Mouse (Mus musculus): ENCODE data around the gene Dock1.

The Dock1 gene

DNA sequence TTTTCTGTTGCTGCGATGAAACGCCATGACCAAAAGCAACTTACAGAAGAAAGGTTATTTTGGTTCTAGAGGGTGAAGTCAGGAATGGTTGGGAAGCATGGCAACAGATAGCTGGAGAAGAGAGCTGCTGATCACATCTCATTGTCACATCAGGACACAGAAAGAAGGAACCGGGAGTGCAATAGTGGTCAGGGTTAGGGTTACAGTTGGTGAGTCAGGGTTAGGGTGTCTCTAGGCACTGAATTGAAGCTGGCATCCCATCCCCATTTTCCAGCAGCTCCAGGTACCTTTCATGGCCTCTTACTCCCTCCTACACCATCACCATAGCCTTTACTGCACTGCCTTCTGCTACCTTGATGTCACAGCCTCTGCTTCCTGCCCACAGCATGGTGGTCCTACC is 523.7 kb downstream of the Dock1 start:
- no peak for DNase-seq

DNA sequence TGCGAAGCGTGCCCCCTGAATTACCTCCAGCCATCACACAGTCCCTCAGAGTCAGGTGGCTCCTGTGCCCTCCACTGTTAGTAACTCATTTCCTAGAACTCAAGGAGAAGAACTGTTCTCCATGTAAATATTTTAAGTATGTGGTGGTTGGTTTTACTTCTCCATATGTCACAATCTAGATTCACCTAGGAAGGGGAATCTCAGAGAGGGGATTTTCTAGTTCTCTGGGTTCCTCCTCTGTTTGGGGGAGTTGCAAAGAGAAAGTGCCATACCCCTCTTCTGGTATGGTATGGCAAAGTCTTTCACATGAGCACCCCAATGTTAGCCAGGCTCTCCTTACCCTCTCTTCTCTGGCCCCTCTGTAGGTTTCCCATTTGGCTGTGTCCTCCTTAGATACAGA is 525.2 kb downstream of the Dock1 start:
- no peak for DNase-seq

DNA sequence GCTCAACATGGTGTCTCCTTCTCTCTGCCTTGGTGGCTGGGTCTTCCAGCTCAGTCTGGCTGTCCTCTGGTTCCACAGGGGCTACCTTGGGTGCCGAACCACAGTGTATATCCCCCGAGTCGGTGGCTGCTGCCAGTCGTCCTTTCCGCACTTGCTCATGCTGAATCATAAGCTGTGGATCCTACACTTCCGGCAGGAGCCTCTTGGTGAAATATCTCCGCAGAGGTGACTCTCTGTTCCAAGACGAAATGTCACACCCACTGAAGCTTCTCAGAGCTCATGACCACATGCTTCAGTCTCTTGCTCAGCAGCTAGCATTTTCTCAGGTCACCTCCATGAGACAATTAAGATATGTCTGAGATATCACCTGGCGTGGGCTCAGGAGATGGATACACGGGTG is 526.4 kb downstream of the Dock1 start:
- DNase-seq = no peak

DNA sequence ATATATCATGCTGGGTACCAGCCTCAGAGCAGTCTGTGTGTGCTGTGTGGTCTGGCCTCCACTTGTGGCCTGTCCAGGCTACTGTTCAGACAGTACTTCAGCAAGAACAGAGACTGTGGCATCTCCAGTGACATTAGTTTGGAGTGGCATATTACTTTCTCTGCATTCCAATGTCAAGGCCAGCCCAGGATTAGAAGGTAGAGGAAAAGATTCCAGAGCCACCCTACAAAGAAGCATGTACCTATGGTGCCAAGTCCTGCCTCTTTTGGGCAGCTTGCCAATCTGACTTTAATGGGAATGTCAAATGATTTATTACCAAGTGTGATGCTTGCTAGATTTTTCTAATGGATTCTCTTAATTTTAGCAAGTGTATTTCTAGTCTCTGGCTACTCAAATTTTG is 533.5 kb downstream of the Dock1 start:
- DNase-seq = no peak

DNA sequence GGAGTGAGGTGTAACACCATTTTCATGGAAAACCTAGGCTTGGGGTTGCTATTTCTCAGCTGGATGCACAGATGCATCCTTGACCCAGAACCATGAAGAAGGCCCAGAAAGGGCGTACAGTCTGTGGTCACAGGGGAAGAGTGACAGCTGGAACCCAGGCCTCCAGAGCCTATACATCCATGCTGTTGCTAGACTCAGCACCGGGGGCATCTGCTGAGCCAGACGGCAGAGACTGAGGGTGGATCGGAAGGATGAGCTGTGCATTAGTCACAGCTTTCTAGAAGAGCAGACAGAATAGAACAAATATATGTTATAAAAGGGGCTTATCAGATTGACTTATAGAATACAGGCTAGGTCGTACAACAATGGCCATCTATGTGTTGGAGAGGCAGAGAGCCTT is 534.7 kb downstream of the Dock1 start:
- no peak for DNase-seq

DNA sequence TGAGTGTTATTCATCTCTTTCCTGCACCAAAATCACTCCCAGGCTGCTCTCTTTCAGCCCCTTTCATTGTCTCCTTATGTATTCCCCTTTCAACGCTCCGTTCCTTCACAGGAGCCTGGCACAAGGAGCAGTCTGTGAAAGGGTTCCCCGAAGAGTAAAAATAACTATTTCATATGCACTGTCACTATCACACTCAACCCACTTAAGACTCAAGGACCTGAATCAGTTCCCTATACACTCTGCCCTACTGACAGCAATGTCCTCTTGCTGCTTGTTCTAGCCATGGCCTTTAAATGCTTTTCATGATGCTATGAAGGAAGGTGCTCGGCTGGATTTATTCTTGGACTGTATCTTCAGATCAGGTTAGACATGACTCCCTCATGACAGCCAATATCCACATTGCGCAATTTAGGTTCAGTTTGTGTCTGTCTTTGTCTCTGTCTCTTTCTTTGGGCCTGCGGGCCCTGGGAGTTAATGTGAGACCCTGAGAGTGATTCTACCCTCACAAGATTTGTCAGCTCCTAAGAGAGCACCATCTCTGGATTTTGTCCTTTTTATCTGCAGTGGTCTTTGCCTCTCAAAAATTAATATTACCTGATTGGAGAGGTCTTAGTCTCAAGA is 538.6 kb downstream of the Dock1 start:
- no peak for DNase-seq

DNA sequence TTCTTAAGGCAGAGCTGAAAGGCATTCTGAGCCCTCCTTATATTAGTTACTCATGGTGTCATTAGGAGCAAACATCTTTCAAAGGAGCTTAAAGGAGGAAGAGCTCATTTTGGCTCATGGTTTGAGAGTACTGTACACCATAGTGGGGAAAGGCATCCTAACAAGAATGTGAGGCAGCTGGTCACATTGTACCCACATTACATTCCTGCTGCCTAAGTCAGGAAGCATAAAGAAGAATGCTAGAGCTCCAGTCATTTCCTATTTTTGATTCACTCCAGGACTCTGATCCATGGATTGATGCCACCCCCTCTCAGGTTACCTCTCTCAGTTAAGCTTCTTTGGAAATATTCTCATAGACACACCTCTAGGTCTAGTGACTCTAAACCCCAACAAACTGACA is 539.8 kb downstream of the Dock1 start:
- DNase-seq = no peak

DNA sequence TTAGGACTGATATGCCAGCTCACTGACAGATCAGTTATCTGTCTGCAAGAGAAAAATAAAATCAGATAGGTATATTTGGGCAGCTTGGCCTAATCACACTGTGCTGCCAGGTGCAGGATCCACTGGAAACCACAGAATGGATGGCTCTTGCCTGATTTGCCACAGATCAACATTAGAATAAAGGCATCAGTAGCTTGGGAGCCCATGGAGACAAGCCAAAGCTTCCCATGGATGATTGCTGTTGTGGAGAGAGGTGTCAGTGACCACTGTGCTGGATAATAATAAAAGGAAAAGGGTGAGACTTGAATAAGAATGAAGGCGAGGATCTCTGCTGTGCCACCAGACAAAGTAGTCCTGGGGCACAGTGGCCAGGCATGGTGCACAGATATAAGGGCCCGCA is 540.4 kb downstream of the Dock1 start:
- no peak for DNase-seq

DNA sequence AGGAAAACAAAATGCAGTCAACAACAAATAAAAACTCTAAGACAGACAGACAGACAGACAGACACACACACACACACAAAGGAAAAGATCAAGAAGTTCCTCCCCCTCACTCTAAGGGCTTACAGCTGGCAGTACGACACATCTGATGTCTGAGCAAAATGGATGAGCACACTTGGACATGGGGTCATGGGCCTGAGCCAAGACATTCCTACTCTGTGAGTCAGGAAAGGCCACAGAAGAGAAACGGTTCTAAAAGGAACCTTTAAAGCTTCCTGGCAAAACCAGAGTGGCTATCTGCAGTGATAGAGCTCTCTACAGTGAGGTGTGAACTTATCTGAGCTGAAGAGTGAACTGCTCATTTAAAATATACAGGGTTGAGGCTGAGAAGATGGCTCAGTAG is 542.1 kb downstream of the Dock1 start:
- DNase-seq = peak; percentile 34 to 61

DNA sequence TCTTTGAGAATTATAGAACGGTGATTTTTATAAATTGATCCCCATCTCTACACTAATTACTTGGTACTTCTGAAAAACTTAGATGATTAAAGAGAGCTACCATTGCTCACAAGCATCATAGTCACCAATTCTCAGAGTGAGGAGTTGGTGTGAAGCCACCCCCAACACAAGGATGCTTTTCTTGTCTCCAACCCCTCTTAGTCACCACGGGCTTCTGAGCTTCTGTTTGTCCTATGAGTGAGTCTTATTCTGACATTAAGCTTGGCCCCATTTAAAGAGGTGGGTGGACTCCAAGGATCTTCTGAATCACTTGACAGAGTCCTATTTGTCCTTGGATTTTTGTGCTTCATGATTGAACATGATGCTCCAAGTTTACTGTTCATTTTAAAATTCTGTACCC is 551.0 kb downstream of the Dock1 start:
- DNase-seq = no peak

Data from lung, postnatal 4 days (tissue).